Mouse (Mus musculus): ENCODE results near the gene Tmem89.

Gene Tmem89

GRCm38 (mm10) chr9:108914491-108914890, at the start of gene Tmem89:
Gene Tmem89, plus strand, starts transcription at chr9:108914619.
- DNase-seq (ENCODE audit: low spot score): no peak

- DNase-seq (ENCODE audit: low spot score): no peak
Measured at GRCm38 (mm10) chr9:108912308-108912707, 2.1 kb upstream of the Tmem89 start.

GRCm38 (mm10) chr9:108913161-108913560, 1.3 kb upstream of the Tmem89 start:
- DNase-seq (ENCODE audit: low spot score): no peak

- DNase-seq (ENCODE audit: low spot score): no peak
Measured at GRCm38 (mm10) chr9:108913621-108914020, 798 bp upstream of the Tmem89 start.

- DNase-seq (ENCODE audit: low spot score): no peak
Measured at GRCm38 (mm10) chr9:108925897-108926296, 11.5 kb downstream of the Tmem89 start.

GRCm38 (mm10) chr9:108928424-108928823, 14.0 kb downstream of the Tmem89 start:
- DNase-seq (ENCODE audit: low spot score): no peak

- no peak for DNase-seq (ENCODE audit: low spot score)
Measured at GRCm38 (mm10) chr9:108935991-108936390, 21.6 kb downstream of the Tmem89 start.

- peak; percentile 94 for DNase-seq (ENCODE audit: low spot score)
Measured at GRCm38 (mm10) chr9:108936418-108937364, 22.3 kb downstream of the Tmem89 start, which contains the start of gene Uqcrc1. Gene Uqcrc1, plus strand, starts transcription at chr9:108936633.

- DNase-seq (ENCODE audit: low spot score): no peak
Measured at GRCm38 (mm10) chr9:108945111-108945510, 30.7 kb downstream of the Tmem89 start.

- no peak for DNase-seq (ENCODE audit: low spot score)
Measured at GRCm38 (mm10) chr9:108945608-108946007, 31.2 kb downstream of the Tmem89 start.

GRCm38 (mm10) chr9:108949231-108949966, 35.0 kb downstream of the Tmem89 start:
- no peak for DNase-seq (ENCODE audit: low spot score)

GRCm38 (mm10) chr9:108949967-108950728, 35.7 kb downstream of the Tmem89 start:
- DNase-seq (ENCODE audit: low spot score): no peak

GRCm38 (mm10) chr9:108953081-108953636, 38.7 kb downstream of the Tmem89 start, which contains the start of gene Col7a1:
Gene Col7a1, plus strand, starts transcription at chr9:108953586.
- no peak for DNase-seq (ENCODE audit: low spot score)

- DNase-seq (ENCODE audit: low spot score): no peak
Measured at GRCm38 (mm10) chr9:108955241-108955640, 40.8 kb downstream of the Tmem89 start.

- DNase-seq (ENCODE audit: low spot score): no peak
Measured at GRCm38 (mm10) chr9:108955846-108956245, 41.4 kb downstream of the Tmem89 start.

GRCm38 (mm10) chr9:108963577-108963976, 49.2 kb downstream of the Tmem89 start:
- no peak for DNase-seq (ENCODE audit: low spot score)

- no peak for DNase-seq (ENCODE audit: low spot score)
Measured at GRCm38 (mm10) chr9:108964338-108964737, 49.9 kb downstream of the Tmem89 start.

Data from ovary, postnatal 36 days (tissue).